ENCODE assay signal across 25 mouse cellular contexts in the genomic region with DNA sequence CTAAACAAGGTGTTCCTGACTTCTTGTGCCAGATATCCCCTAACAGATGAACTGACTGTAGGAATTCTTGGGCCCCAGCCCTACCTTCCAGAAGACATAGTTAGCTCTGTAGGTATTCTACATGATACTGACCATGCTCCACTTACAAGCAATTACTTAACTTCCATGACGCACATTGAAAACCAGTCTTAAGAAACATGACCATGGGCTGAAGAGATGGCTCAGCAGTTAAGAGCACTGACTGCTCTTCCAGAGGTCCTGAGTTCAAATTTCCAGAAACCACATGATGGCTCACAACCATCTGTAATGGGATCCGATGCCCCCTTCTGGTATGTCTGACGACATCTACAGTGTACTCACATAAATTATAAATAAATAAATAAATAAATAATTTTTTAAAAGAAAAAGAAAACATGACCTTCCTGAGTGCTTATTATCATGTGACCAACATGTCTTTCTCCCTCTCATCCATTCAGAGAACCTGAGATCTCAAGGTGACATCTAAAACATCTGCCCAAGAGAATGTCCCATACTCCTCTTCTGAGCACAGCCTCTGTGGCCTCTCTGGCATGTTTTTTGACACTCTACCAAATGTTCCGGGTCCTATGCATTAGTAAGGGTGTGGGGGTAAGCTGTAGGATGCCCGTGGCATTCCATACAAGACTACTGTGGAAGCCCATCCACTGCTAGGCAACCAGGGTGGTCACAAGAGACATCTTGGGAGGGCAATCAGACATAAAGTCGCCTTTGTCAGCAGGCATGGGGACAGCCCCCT. TPM values are rescaled to one million over a fixed set of nuclear protein-coding genes. Genes with fewer than 3 reads are reported as not detected.
"Had no signal": no experiment of that assay in that cellular context is flagged by ENCODE, and none has a peak within 500 bp of the region (broad histone marks: within the 10 kb centered on the region; RNA-seq: fewer than 3 reads in every experiment).

No protein-coding gene starts in this region.

- H3K27ac ChIP-seq: limb, embryonic 15.5 days; liver, embryonic 12.5 days; liver, embryonic 15.5 days; midbrain, embryonic 13.5 days; stomach, postnatal 0 days had no signal

- H3K4me3 ChIP-seq: limb, embryonic 12.5 days; limb, embryonic 15.5 days; liver, embryonic 12.5 days; liver, embryonic 15.5 days; midbrain, embryonic 13.5 days; myocyte had no signal

- DNase-seq: kidney, adult 9 months; kidney, postnatal 14 days; kidney, postnatal 4 days; left cerebral cortex, postnatal 4 days; lung, adult 2 months; lung, postnatal 14 days; lung, postnatal 4 days; right cerebral cortex, adult 18-20 months; right cerebral cortex, postnatal 14 days; right cerebral cortex, postnatal 4 days; thymus, adult 2 months; thymus, postnatal 14 days; thymus, postnatal 4 days had no signal

- H3K9me3 ChIP-seq: limb, embryonic 12.5 days; limb, embryonic 15.5 days; liver, embryonic 12.5 days; liver, embryonic 15.5 days; midbrain, embryonic 13.5 days had no signal

- H3K4me1 ChIP-seq: liver, embryonic 12.5 days; liver, embryonic 15.5 days; midbrain, embryonic 13.5 days had no signal

- H3K9ac ChIP-seq: limb, embryonic 12.5 days; limb, embryonic 15.5 days; liver, embryonic 12.5 days; liver, embryonic 15.5 days; midbrain, embryonic 13.5 days had no signal

- H3K27me3 ChIP-seq: limb, embryonic 12.5 days; limb, embryonic 15.5 days; liver, embryonic 12.5 days; liver, embryonic 15.5 days; midbrain, embryonic 13.5 days had no signal

- H3K36me3 ChIP-seq: limb, embryonic 12.5 days; limb, embryonic 15.5 days; liver, embryonic 12.5 days; liver, embryonic 15.5 days; midbrain, embryonic 13.5 days had no signal

- H3K4me2 ChIP-seq: limb, embryonic 12.5 days; limb, embryonic 15.5 days; liver, embryonic 12.5 days; liver, embryonic 15.5 days; midbrain, embryonic 13.5 days had no signal

- ATAC-seq: liver, embryonic 12.5 days; midbrain, embryonic 13.5 days; midbrain, embryonic 16.5 days had no signal

RNA-seq across cellular contexts. Expression of a gene that starts 58.2 kb away (rescaled TPM):
- total RNA-seq: megakaryocyte progenitor cell, adult 5-6 weeks; megakaryocyte-erythroid progenitor cell, adult 5-6 weeks; monocyte, adult 5-6 weeks had no signal
- polyA plus RNA-seq: liver, embryonic 12.5 days; liver, embryonic 15.5 days; neural tube, embryonic 11.5 days had no signal
